Mouse (Mus musculus) small intestine, adult 2 months (tissue): ENCODE data around the gene Stn1.

ENCODE experiments used
- CTCF ChIP-seq: fragments of 200-500 bp; IDR thresholded peaks from 2 replicates; pipeline ENCODE4 v1.5.1; 2012; ENCODE audit warnings: low read depth, mild to moderate bottlenecking, control low read depth, inconsistent platforms, low read length, moderate library complexity, mixed read lengths; ENCODE audit not compliant: insufficient replicate concordance, insufficient read length; ENCODE audit errors: extremely low read depth
- POLR2A ChIP-seq: fragments of 200-500 bp; IDR thresholded peaks from 2 replicates; pipeline ENCODE4 v1.6.1; 2012; ENCODE audit warnings: low read depth, mild to moderate bottlenecking, control low read depth, inconsistent platforms, low read length, moderate library complexity

DNA sequence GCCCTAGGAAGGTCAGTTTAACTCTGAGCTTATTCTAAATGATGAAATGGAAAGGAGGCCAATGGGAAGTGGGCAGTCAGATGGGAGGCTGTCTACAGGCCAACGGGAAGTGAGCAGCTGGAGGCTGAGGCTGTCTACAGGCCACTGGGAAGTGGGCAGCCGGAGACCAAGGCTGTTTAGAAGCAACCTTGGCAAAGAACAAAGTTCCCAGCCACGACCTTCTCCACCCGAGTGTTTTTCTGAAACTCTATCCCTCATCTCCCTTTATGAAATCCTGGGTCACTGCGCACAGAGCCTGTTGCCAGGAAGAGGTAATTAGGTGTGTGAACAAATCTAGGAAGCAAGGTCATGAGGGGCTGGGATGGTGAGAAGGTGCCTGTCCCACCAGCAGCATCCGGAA lies 25.3 kb downstream of the Stn1 start:
- TF ChIP-seq CTCF = no peak
- no peak for TF ChIP-seq POLR2A
